Mouse (Mus musculus) testis, adult 2 months (tissue): ENCODE measurements around the gene Invs.

Source experiments
- CTCF ChIP-seq: fragments of 200-500 bp; IDR thresholded peaks from 2 replicates; pipeline ENCODE4 v1.5.1; 2012; ENCODE audit warnings: low read depth, mild to moderate bottlenecking, inconsistent platforms, low read length, moderate library complexity; ENCODE audit not compliant: control insufficient read depth, insufficient read depth, insufficient replicate concordance
- POLR2A ChIP-seq: fragments of 200-500 bp; IDR thresholded peaks from 2 replicates; pipeline ENCODE4 v1.6.1; 2012; ENCODE audit warnings: low read depth, mild to moderate bottlenecking, inconsistent platforms, low read length, moderate library complexity; ENCODE audit not compliant: control insufficient read depth

GRCm38 (mm10) chr4:48327192-48327591 lies 47.6 kb downstream of the Invs start:
- no peak for TF ChIP-seq POLR2A
- TF ChIP-seq CTCF = no peak
